Mouse (Mus musculus): Measurements from ENCODE around the gene Ifi27.
"Not testable (repeated sequence)": the region's sequence is repeated elsewhere in the genome, so short reads cannot be mapped to it uniquely, and the experiment has no call there.

Gene Ifi27

DNA sequence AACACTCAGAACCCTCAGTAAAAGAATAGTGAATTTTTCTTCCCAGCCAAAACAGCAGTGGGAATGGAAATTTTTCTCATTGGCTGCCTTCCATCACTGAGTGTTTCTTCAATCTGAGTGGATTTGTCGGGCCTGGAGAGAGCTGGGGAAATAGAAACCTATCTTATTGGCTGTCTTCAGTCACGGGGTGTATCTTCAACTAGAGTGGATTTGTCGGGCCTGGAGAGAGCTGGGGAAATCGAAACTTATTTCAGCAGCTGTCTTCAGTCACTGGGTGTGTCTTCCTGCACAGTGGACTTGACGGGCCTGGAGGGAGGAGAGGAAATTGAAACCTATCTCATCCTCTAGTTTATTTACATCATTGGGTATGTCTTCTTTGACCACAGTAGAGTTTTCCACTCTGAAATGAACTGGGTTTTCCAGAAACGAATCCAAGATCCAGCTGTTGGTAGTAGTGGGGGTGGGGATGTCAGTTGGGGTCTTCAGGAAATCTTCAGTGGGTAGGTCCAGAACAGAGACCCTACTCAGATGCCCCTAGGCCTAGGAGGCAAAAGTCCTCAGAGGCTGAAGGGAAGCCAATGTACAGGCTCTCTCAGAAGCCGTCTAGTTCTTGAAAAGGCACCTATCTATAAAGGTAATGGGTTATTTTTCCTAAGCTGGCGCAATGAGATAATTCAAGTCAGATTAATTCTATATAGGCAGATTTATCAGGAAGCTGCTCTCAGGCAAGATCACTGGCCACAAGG, at the start of gene Ifi27:
TSS of gene Ifi27 (plus strand) at position 226 of the 746 bp plus-strand sequence.
- DNase-seq (ENCODE audit: low read depth, low spot score): no peak

DNA sequence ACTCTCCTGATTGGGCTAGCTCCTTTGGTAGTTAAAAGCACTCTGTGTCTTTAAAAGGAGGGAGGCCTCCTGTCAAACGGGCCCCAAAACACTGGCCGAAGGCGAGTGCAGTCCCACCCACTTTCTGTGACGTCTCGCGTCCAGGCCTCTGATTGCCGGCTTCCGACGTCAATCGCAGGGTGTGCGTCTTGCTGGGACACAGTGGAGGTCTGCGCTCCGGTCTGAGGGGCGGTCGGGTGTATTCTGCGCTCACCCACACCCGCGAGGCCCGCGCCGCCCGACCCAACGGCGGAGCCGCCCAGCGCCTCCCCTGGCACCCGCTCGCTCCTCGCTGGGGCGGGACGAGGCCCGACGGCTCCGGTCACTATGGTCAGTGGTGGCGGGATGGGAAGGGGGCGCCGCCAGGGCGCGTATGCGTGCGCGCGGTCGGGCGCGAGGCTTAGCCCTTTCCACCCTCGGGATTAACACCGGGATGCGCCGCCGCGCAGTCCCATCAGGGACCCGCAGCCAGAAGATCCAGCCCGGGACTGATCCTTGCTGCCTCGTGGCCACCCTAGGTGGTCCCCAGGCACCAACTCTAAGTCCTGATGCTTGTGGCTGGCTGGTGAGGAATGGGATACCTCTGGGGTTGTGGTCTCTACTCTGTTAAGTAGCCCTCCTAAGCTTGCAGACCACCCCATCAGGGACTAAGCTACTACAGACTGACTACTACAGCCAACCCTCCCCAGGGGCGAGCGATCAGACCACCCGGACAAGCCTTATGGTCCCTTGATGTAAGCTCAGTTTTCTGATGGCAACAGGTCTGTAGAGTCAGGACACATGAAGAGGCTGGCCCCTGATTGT, 45.3 kb upstream of the Ifi27 start, which contains the start of gene Otub2:
TSS of gene Otub2 (plus strand) at position 178 of the 843 bp plus-strand sequence.
- DNase-seq (ENCODE audit: low read depth, low spot score): peak; percentile 93

DNA sequence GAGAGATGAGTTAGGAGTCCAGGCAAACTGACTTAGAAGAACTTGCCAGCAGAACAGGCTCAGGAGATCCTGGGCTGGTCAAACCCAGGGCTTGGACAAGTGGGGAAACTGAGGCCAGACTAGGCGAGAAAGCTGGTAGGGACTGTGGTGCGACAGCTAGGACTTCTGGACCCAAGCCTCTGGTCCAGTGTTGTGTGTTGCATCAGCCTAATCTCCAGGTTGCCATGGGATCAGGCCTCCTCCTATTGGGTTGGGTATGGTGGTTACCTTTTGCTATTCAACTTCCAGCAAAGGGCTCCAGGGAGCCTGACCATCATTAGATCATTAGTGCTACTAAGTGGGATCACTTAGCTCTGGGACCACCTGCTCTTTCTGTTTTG, 44.7 kb upstream of the Ifi27 start:
- no peak for DNase-seq (ENCODE audit: low read depth, low spot score)

DNA sequence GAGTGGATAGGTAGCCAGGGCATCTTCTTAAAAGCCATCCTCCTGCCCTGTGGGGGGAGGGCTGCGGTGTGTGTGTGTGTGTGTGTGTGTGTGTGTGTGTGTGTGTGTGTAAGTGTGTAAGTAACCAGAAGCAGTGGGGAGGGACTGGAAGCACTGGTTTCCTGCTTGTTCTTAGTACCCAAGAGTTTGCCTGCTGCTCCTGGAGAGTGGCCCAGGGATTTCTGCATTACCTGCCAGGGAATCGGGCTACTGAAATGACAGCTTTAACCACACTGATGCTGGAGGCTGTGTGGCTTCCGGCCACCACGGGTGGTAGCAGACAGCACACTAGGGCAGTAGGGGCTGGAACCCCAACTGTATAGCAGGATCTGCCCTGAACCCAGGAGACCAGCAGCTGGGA, 44.0 kb upstream of the Ifi27 start:
- no peak for DNase-seq (ENCODE audit: low read depth, low spot score)

DNA sequence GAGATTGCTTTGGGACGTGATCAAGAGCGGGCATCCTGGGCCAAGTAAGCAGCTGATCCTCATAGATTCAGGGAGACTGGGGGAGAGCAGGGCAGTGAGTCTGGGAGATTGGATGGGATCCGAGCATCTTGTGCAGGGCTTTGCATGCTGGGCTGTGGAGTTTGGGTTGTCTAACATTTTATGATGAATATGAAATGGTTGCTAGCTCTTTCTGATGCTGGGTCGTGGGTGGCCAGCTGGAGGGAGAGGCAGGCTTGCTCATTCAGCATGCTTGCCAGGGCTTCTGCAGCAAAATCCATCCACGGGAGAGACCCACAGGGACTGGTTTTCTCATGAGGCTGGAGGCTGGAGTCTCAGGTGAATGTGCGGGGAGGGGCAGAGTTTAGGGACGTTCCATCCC, 42.9 kb upstream of the Ifi27 start:
- DNase-seq (ENCODE audit: low read depth, low spot score): no peak

DNA sequence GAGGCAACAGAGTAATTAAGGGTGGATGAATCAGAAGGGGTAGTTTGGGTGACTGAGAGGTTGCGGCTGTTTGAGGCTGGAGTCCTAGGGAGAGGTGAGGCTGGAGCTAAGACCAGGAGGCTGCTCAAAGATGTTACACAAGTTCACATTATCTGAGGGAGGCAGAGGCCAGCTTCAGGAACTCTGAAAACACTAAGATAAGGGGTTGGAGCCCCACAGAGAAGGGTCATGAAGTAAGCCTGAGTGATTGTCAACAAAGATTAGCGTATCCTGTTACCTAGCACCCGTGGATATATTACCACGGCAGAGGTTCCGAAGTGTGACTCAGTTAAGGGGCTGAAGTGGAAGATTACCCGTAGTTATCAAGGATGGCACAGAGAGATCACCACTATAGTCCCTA, 40.5 kb upstream of the Ifi27 start:
- peak; percentile 9 for DNase-seq (ENCODE audit: low read depth, low spot score)

DNA sequence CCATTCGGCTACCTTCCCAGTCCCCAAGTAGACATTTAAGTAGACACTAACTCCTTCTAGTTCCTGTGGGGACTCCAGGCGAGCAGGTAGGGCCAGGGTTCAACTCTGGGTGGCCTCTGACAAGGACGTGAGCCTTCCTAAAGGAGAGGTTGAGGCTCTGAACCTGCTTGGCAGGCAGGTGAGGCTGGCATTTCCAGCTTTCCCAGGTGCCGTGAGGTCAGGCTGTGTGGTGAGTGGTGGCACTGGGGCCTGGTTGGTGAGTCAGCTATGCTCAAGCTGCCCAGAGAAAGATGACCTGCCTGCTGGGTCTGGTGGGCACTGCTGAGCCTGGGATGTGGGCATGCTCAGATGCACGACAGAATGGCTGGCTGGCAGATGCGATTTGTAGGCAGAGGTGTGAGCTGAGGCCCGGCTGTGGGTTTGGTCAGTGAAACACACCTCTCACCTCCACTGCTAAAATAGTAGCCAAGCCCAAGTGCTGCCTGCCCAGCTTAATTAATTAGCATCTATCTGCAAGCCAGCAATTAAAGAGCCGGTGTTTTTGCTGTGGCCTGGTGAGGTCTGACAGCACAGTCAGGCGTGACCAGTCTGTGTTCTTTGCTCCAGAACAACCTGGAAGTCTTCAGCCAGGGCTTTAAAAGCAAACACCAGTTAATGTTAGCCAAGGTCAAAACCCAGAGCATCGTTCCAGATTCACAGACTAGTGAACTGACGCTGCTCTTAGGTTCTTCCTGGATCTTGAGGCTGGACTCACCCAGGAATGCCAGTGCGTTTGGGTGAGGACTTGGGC, 38.3 kb upstream of the Ifi27 start:
- DNase-seq (ENCODE audit: low read depth, low spot score): no peak

DNA sequence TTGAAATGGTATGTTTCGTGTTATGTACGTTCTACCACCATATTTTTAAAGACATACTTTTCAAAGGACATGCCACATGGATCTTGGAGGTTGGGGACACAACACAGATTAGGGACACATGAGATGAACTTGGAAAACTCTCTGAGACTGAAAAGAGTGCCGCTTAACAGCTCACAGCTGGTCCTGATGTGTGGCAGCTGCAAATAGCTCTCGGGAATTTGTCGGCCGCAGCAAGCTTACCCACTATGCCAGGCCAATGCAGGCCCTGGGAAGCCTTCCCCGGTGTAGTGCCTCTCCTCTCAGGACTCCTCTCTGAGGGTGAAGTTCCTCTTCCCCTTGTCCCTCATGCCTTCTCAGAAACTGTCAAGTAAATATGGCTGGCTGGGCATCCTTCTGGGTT, 37.3 kb upstream of the Ifi27 start:
- DNase-seq (ENCODE audit: low read depth, low spot score): no peak

DNA sequence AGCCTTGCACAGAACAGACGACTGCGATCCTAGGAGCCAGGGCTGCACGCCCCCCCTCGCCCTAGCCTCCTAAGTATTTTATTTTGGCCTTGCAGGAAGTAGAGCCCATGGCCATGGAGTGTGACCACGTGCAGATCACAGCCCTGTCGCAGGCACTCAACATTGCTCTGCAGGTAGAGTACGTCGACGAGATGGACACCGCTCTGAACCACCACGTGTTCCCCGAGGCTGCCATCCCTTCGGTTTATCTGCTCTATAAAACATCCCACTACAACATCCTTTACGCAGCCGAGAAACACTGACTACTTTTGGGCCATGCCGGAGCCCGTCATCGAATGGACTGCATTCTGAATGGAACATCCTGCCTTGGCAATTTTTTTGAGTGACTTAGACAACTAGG, 29.9 kb upstream of the Ifi27 start:
- no peak for DNase-seq (ENCODE audit: low read depth, low spot score)

DNA sequence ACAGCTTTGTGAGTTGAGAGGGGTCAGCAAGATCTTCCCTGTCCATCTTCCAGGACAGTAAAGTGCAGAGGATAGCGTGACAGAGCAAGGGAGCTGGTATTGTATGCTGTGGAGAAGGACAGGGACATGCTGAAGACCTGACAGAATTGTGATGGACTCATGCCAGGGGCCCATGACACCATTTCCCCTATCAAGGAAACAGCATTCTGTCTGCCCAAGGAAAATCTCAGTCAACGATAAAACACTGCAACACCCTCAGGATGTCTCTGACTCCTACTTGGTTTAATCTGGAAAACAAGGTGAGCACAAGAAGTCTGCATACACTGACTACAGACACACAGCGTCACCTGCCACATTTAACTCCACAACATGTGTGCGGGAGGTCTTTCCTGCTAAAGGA, 26.3 kb upstream of the Ifi27 start, which contains the start of gene 9330161L09Rik:
TSS of gene 9330161L09Rik (minus strand) at position 101 of the 400 bp plus-strand sequence.
- no peak for DNase-seq (ENCODE audit: low read depth, low spot score)

DNA sequence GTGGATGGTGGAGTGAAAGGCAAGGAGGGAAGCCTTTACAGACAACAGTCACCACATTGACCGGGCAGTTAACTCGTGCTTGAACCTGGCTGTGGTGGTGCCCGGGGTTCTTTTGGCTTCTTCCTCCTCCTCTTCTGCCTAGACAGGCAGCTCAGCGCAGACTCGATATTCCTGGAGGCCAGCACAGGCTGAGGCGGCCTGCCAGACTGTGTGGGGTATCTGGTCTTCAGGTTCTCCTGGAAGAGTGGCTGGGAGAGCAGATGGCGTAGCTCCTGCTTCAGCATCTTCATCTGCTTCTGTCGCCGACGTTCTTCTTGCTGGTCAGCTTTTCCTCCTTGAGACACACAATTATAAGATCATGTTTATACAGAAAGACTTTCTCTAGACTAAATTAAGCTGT, 25.9 kb upstream of the Ifi27 start:
- DNase-seq (ENCODE audit: low read depth, low spot score): no peak

DNA sequence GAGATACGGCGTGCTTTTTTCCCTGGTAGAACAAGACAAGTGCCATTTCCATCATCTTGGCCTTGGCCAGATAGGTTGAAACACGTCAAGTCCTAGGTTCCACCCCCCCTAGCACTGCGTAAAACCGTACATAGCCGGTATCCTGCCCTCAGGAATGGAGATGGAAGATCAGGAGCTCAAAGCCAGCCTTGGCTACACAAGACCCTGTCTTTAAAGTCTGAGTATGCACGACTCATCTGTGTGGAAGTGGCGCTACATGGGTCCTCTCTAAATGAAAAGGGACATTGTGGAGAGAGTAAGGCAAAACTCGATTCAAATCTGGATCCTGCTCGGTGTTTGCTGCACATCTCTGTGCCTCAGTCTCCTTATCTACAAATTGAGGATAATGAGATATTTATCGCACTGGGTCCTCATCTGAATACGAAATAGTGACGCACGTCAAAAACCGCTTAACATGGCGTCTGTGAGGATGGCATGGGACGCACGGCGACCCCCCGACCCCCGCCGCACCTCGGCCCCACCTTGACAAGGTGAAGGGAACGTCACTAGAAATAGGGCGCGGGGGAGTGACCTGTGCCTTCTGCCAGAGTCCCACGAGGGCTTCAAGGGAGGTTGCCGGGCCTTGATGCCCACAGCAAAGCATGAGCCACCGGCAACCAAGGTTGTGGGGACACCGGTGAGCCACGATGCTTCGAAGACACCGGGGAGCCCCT, 8.8 kb upstream of the Ifi27 start:
- DNase-seq (ENCODE audit: low read depth, low spot score): no peak

DNA sequence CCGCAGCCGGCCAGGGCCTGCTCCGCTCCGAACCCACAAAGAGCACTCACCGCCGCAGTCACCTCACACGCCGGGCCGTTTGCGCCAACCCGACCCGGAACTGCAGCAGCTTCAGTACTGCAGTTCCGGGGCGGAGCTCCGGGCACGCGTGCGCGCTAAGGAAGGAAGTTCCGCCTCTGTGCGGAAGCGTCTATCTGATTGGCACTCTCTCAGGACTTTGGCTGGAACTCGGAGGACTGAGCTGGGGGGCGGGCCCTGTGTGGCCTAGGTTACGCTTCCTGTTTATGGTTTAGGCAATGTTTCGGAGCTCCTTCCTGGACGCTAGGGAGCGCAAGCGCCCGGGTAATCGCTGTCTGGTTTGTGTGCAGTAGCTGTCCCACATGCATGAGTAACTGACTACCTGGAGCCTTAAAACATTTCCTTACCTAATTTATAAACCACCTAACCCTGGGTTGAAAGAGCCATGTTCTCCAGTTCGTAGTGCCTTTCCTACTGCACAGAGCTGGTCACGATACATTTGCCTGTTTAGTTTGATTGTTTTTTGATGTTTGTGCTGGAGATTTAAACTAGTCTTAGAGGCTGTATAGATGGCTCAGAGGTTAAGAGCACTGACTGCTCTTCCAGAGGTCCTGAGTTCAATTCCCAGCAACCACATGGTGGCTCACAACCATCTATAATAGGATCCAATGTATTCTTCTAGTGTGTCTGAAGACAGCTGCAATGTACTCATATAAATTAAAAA, 8.1 kb upstream of the Ifi27 start, which contains the start of gene Ddx24:
TSS of gene Ddx24 (minus strand) at position 102 of the 742 bp plus-strand sequence.
- DNase-seq (ENCODE audit: low read depth, low spot score): peak; percentile 92

DNA sequence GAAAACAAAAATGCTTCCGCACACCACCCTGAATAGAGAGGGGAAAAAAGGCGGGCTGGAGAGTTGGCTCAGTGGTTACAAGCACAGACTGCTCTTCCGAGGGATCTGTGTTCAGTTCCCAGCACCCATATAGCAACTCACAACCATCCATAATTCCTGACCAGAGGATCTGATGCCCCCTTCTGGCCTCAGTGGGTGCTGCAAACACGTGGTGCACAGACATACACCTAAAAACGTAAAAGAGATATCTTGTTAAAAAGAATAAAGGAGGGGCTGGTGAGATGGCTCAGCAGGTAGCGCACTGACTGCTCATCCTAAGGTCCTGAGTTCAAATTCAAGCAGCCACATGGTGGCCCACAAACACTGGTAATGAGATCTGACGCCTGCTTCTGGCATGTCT, 7.3 kb upstream of the Ifi27 start:
- DNase-seq (ENCODE audit: low read depth, low spot score): no peak

DNA sequence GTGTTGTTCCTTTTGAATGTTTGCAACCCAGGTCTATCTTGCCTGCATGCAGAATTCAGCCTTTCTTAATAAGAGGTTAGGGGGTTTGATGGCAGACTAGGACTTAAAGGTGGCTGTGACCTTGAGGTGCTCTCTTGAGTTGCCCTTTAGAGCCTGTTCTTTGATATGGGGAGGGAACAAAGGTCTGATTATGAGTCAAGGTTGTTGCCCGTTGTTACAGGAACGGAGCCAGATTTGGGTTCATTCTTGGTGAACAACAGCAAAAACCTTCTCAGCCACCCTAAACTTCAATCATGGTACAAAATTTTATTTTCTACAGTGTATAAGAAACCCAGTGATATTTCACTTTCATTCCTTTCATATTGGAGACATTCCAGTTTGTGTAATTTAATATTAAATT, 581 bp upstream of the Ifi27 start:
- DNase-seq (ENCODE audit: low read depth, low spot score): no peak

DNA sequence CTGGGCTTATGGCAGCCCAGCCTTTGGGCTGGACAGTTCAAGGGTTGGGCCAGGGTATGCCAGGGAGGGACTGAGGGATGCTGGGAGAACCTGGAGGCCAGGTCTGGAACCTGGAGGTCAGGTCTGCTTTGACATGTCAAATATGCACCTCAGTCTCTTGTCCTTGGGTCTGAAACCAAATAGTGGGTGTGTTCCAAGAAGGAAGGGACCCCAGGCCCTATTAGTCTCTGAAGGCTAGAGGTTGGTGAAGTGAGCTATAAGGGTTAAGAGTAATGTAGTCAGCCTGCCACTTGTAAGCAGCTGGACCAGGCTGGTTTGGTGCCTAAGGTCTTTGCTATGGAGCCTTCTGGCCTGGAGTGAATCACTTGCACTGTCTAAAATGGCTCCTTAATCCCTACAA, 850 bp downstream of the Ifi27 start:
- no peak for DNase-seq (ENCODE audit: low read depth, low spot score)

DNA sequence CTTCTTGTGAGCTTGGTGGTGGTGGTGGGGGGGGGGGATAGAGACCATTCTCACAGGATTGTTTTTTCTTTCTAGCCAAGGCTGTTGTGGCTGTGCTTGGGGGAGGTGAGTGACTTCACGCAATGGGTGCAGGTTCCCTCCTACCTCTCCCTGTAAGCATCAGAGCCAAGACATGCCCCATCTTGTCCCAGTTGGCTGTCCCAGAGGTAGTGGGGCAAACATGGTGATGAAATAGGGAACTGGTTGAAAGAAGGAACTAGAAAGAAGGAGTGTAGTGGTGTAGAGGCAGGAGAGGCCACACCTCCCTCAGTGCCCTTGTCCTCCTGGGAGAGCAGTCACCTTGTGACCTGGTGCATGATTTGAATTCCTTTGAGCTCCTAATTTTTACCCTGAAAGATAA, 3.6 kb downstream of the Ifi27 start:
- DNase-seq (ENCODE audit: low read depth, low spot score): no peak

DNA sequence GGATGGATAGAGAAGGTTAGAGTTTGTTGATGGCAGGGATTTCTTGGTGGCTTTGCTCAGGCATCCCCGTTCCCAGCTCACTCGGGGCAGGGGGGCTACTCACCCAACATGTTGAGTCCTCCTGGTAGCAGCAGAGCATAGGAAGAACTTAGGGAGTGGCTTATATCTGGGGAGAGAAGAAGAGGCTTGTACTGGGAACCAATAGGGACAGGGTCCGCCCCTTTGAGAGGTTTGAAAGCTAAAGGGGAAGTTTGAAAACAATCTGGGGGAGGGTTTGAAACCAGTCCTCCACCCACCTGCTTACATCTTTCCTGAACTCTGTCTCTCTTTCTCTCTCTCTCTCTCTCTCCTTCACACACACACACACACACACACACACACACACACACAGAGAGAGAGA, 9.5 kb downstream of the Ifi27 start, which contains the start of gene Ifi27l2a:
TSS of gene Ifi27l2a (minus strand) at position 157 of the 400 bp plus-strand sequence.
- DNase-seq (ENCODE audit: low read depth, low spot score): no peak

DNA sequence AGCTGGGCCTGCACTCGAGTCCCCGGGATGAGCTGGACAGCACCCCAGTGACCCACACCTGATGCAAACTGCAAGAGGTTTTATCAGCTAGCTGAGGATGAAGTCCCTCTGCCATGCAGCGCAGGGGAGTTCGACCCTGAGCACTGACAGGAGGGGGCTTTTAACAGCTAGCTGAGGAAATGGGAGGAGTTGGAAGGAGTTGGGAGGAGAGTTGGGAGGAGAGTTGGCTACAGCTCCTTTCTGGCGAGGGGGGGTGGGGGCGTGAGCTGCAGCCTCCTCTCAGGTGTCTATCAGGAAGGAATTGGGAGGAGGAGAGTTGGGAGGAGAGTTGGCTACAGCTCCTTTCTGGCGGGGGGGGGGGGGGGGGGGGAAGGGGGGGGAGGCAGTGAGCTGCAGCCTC, 10.2 kb downstream of the Ifi27 start:
- DNase-seq (ENCODE audit: low read depth, low spot score): not testable (repeated sequence)

DNA sequence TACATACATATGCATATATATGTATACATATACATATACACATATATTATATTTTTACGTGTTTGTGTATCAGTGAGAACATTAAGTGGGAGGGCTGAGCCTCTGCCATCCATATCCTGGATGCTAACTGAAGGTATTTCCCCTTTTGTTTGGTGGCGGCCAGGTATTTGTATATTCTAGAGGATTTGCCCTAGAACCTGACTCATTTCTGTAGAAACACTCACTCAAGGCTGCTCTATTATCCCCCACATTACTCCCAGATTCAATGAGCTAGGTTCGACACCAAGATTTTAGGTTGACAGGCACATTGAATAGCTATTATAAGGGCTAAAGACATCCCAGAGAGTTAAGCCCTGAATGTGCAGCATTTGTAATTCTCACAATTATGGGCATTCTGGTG, 11.0 kb downstream of the Ifi27 start:
- no peak for DNase-seq (ENCODE audit: low read depth, low spot score)

DNA sequence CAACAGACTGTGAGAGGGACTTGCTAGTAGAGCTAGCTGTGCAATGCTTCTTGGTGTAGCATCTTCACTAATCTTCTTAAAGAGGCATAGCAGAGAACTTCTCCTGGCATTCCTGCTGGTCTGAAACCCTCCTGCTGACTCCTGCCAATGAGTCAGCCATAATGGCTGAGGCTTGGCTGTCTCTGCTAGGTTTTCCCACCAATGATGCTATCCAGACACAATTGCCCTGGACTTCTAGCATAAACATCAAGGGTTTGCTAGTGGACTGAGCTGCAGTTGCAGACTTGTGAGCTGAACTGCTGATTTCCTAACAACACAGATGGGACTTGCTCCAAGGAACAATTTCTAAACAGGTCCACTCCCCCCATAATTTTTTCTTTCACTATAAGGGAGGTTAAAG, 19.4 kb downstream of the Ifi27 start:
- DNase-seq (ENCODE audit: low read depth, low spot score): no peak
